Mouse (Mus musculus): ENCODE measurements around the gene Gm42517.
A peak's percentile ranks its signal among the peaks of the same experiment; 100 is the strongest.

Gm42517 gene

DNA sequence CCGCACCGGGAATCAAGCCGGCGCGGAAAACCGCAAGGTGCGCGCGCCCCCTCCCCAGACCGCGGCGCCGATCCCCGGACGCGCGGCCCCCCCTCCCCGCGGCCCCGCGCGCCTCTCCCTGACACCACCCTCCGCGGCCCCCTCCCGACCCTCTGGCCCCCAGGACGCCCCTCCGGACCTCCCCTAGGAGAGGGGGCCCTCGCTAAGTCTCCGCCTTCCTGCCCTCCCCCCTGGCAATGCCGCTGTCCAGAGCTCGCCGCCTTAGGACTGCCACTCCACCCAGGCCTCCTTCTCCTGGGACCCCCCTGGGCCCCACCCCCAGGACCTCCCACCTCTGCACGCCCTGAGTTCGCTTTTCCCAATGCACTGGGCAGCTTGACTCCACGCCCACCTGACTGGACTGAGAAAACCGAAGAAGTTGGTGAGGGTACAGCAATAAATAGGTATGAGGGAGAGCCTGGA, at the start of gene Gm42517:
Gm42517 (minus strand) TSS at position 52 of the 462 bp plus-strand sequence.
- DNase-seq (ENCODE audit: low read depth, low spot score) = no peak

DNA sequence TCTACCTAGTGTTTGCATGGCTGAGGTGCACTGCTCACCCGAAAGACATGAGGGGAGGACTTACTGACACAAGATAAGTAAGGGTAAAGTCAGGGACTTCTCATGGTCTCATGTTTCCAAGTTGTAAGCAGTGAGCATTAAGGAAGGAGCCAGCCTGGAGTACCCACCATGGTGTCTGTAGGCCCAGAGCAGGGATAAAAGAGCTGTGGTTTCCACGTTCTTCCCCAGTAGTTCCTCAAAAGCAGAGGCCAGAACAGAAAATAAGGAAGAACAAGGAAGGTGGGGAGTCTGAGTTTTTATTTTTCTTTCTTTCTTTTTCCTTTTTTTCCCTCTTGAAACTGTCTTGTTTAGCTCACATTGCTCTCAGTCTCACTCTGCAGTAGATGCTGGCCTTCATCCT, 47.0 kb upstream of the Gm42517 start:
- DNase-seq (ENCODE audit: low read depth, low spot score) = no peak

DNA sequence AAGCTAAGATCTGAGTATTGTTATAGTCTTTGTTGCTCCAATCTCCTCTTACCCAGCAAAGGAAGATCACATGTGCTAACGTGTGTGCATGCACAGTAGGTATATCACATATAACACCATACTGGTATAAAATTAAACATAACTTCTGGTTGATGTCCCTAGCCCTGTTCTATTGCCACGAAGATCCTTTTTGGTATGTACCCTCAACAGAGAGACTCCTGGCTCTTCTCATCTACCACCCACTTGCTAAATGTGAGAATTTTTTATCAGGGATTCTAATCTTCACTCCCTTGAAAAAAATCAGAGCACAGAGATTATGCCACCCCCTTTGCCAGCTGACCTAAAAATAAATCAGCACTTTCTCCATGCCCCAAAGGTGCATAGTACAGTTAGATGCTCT, 39.3 kb upstream of the Gm42517 start:
- DNase-seq (ENCODE audit: low read depth, low spot score) = no peak

DNA sequence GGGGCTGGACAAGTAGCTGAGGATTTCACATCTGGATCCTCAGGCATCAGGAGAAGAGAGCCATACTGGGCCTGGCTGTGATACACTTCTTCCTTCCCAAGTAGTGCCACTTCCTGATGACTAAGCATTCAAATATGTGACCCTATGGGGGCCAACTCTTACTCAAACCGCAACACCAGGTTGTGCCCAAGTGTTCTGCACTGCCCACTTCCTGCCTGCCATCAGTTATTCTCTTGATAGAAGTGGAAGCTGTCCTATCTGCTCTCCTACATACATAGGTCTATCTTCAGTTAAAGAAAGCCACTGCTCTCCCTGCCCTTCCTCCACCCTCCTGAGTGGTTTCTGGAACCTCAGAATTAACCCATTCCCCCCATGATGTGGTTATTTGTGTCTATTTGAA, 37.7 kb upstream of the Gm42517 start:
- peak; percentile 12 for DNase-seq (ENCODE audit: low read depth, low spot score)

DNA sequence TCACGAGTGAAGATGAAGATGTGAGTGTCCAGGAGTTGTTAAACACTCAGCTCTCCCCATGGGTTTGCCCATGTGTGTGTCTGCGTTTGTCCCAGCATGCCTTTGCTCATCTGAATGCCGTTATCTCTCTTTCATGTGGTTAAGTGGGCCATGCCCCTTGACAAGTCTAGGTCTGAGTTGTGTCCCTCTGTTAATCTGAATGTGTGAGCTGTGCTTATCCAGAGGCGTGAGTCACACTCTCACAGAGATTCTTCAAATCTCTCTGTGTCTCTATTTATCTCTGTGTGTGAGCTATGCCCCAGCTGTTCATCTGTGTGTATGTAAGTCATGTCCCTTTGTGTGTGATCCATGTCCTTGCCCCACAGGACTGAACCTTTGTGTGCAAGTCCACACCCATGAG, 35.7 kb upstream of the Gm42517 start:
- DNase-seq (ENCODE audit: low read depth, low spot score) = no peak

DNA sequence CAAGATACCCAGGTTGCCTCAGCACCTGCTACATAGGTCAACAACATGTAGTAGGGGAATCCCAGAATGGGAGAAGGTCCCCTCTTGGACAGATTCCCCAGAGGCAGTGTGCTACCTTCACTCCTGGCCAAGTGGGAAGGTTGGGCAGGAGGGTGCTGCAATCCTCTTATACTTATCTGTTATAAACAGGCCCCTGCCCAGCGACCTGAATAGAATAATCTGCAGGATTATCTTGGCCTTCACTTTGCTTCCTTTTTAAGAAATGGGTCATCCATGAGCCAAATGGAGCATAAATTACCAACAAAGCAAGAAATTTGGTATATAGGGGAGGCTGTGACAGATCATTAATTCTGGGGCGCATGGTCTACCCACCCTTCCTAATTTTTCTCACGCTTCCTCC, 22.0 kb upstream of the Gm42517 start:
- DNase-seq (ENCODE audit: low read depth, low spot score) = no peak

DNA sequence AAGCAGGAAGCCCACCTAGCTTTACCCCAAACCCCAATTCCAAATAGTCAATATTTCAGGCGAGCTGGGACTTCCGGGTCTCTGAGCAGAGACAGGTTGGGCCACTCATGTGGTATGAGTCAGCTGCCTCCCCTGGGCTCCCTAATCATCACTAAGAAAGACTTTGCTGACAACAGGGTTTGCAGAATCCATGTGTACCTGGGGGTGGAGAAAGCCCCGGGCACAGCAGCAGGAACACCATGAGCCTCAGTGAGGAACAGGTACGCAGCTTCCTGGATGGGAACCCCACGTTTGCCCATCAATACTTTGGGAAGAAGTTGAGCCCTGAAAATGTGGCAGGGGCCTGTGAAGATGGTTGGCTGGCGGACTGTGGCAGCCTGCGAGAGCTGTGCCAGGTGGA, 20.5 kb upstream of the Gm42517 start, which contains the start of gene Pde6b:
Pde6b (plus strand) TSS at position 191 of the 400 bp plus-strand sequence.
- no peak for DNase-seq (ENCODE audit: low read depth, low spot score)

DNA sequence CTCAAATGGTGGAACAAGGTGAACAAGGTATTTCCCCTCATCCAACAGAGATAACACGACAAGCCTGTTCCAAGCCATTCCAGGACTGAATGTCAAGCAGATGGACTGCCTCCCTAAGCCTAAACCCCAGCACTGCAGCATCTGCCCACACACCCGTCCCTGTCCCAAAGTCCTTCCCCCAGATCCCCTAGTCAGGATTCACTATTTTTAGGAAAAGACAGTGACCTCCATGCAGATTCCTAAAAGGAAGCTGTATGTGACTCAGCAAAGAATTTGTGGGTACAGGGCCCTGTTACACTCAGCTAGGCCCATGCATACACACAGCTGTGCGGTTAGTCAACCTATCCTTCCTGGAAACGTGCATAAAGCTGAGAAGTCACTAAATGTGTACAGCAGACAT, 18.7 kb upstream of the Gm42517 start:
- DNase-seq (ENCODE audit: low read depth, low spot score) = no peak

DNA sequence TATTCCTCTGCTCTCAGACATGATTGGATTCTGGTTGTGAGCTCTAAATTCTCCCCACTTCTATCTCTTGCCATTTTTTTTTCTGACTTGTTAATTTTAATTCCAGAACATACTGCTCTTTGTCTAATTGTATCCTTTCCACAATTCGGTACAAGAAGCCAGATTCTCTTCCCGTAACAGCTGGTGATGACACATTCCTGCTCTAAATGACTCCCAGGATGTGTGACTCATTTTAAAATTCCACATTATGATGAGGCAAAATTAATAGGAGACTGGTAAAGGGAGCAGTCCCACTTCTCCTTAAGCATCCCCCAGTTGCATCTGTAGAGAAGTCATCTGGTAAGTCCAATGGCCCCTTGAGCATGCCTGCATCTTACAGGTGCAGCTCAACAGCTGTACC, 17.9 kb upstream of the Gm42517 start:
- DNase-seq (ENCODE audit: low read depth, low spot score) = no peak

DNA sequence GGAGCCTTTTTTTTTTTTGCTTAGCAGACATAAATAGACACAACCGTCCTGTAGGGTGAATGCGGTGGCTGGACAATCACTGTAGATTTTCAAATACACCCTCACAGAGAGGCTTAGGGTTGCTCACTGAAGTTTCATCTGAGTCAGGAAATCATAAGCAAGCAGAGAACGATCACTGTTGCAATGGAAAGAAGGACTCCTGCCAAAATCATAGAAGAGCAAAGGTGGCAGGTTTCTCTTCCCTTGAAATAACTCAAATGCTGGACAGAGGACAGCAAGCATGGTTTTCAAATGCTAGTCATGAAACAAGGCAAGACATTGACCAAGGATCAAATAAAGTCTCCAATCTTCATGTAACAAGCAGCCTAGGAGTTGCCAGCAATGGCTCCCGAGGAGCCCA, 10.6 kb upstream of the Gm42517 start:
- DNase-seq (ENCODE audit: low read depth, low spot score) = no peak

DNA sequence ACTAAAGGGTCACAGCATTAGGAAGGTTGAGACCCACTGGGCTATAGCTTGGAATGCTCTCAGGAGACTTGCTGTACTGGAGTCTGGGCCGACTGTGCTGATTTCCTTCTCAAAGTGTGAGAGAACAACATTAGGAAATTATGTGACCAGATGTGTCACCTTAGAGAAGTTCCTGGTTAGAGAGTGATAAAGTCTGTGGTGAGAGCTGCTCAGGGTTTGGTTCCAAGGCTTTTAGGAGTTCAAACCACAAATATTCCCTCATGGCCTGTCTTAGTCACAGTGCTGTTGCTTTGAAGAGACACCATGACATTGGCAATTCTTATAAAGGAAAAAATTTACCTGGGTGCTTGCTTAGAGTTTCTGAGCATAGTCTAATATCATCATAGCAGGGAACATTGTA, 8.3 kb upstream of the Gm42517 start:
- DNase-seq (ENCODE audit: low read depth, low spot score) = no peak

DNA sequence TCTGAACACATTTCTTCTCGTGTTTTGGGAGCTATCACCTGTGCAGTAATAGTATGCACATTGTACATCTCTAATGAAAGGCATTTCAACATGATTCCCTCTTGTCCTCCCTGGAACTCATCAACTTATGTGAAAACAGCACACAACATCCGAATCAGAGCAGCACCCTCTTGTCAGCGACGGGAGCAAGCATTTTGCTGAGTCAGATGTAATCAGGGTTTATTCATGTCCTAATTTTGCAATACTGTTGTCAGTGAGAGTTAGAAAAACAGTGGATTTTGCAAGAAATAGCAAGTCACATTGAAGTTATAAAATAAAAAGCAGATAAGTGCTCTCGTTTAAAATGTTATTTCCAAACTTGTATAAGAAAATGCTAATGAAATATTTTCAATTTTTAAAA, 6.4 kb upstream of the Gm42517 start:
- DNase-seq (ENCODE audit: low read depth, low spot score) = no peak

DNA sequence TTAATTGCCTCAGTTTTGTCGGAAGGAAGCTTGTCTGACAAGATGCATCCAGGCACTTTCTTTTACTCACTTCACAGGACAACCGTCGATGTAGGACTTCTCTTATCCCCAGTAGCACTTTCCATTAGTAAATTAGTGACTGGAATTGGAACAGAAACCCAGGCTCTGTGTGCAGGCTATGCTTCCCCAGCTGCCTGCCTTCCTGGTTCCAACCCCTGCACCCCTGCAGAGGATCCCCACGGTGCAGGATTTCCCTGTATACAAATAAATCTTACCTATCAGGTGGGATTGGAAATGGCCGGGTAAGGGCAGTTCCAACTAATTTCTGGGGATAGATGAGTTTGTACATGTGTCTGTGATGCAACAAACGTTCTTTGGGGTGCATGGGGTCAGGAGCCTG, 2.2 kb upstream of the Gm42517 start:
- no peak for DNase-seq (ENCODE audit: low read depth, low spot score)

DNA sequence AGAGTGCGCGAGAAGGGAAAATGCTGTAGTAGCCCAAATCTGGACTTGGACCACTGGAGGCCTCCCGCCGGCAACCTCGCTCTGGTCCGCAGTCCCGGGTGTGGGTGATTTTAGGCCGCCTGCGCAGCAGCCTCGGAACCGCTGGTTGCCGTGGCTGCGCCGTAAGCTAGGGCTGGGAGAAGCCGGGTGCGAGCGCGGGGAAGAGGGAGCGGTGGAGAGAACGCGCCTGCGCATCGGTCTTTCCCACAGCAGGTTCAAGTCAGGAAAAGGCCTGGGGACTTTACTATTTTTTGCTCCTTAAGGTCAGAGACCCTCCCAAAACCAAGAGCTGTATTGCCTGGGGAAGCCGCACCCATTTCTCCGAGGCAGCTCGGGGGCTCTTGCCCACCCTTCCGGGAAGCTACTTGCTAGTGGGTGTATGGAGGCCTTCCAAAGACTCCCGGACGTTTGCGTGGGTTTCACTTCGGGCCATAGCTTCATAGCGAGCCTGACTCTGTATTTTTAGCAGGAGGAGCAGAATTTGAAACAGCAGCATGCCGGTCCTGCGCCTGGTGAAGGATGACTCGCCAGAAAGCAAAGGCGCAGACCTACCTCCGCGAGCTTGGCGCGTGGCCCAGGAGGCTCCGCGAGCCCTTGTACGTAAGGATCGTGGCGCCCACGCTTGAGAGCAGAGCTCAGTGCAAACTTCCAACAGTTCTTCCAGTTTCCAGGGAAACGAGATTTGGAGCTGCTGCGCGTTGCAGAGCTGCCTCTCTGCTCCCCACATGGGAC, 1.3 kb upstream of the Gm42517 start:
- no peak for DNase-seq (ENCODE audit: low read depth, low spot score)

DNA sequence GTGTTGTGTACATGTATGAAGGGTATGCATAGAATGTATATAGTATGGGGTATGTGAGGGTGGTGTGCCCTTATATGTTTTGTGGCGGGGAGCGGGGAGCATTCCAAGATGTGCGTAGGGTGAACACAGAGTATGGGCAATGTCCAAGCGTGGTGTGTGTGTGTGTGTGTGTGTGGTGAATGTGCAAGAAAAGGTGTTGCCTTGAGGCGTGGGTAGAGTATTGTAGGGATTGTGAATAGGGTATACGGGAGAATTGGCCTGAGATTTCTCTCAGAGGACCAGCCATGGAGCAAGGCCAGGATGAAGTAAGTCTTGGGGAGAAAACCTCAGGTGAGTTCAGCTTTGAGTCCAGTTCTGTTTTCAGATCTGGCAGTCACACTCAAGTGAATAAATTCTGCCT, 724 bp upstream of the Gm42517 start:
- no peak for DNase-seq (ENCODE audit: low read depth, low spot score)

DNA sequence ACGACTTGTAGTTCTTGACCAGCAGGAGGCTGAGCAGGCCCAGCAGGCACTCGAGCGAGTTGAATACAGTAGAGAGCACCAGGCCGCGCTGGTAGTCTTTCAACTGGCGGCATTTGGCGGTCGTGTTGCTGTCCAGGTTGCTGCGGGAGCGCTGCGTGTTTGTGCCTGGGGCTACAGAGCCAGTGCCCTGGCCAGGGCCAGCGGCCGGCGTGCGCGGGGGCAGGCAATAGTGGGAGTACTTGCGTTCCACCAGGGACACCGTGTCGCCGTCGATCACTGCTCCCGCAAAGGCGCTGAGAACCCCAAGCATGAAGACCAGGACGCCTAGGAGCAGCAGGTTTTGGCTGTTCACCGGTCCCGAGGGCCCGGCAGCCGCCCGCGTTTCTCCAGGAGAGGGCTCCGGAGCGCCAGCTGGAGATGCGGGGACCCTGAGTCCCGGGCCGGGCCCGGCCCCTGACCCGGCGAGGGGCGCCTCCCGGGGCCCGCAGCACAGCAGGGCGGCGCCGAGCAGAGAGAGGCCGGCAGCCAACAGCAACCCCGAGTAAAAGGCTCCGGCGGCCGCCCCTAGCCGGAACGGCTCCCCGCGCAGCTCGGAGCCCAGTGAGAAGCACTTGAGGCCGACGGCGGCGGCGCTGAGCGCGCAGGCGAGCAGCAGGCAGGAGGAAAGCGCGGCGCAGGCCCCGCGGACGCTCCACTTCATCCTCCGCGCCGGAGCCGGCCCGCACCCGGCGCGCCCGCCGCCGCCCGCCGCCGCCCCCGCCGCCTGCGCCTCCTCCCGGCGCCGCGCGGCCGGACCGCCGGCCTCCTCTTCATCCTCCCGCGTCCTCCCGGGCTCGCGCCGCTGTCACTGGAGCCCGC, 509 bp downstream of the Gm42517 start:
- DNase-seq (ENCODE audit: low read depth, low spot score) = no peak

DNA sequence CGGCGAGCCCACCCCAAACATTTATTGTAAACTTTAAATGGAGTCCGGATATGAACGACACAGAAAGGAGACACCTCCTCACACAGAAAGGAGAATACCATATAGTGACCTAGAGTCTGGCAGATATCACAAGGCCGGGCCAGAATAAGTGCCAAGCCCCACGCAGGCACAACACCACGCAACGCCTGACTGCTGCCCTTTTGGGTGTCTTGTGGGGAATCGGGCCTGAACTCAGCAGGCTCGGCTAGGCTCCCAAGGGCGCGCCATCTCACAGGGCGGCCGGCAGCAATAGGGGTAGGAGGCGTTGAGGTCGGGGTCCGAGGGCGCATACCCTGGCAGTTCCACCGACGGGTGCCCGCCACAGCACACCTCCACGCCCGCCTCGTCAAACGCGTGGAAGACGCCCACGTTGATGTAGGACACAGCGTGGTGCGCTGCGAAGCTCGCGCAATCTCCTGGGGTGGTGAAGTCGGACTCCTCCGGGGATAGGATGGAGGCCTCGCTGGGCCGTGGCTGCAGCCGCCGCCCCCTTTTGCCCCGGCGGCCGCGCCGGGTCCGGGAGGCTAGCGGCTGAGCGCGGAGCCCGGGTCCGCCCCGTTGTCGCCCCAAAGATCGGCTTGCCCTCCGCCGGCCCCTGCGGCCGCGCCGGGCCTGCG, 1.3 kb downstream of the Gm42517 start:
- DNase-seq (ENCODE audit: low read depth, low spot score) = no peak

DNA sequence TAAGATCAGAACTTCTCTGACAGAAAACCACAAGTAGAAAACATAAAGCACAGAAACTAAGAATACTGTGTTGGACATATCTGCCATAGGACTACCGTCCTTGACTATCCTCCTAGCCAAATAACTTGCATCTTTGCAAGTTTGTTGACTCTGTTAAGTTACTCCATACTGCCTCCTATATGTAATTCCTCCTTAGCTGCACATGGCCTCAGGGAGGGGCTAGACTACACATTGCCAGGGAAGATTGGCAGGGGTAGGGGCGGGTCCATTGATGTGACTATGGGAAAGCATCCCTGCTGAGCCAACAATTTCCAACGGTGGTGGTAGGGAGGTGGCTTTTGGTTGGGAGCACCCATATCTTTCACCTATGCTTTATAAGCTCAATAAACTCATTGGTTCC, 5.4 kb downstream of the Gm42517 start:
- DNase-seq (ENCODE audit: low read depth, low spot score) = no peak

DNA sequence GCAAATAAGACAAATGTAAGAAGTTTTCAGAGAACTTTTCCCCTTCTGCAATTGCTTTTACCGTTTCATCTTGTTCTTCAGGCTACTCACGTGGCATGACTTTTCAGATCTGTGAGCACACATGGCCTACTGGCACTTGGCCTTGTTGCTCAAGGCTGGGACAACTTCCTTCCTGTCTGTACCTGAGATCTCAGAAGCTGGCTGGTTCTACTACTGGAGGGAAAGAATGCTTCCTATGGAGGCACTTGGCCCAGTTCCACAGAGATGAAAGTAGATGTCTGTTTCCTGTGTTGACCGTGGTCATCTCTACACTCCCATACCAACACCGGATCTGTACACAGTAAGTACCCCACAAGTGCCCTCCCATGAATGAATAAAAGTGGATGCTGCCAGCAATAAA, 7.5 kb downstream of the Gm42517 start:
- no peak for DNase-seq (ENCODE audit: low read depth, low spot score)

DNA sequence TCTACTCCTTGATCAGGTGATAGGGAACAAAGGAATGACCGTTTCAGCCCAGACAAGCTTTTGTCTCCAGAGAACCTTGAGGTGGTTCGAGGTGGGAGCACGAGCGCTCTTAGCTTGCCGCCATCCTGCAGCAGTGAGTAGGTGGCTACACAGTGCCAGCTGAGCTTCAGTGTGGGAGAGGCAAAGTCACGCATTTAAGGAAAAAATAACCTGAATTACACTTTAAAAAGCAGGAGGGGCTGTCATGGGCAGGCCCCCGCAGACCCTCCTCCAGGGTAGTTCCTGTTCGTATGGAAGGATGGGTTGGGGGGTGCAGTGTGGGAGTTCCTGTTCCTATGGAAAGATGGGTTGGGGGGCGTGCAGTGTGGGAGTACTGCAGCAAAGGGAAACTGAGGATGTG, 8.2 kb downstream of the Gm42517 start:
- DNase-seq (ENCODE audit: low read depth, low spot score) = no peak

DNA sequence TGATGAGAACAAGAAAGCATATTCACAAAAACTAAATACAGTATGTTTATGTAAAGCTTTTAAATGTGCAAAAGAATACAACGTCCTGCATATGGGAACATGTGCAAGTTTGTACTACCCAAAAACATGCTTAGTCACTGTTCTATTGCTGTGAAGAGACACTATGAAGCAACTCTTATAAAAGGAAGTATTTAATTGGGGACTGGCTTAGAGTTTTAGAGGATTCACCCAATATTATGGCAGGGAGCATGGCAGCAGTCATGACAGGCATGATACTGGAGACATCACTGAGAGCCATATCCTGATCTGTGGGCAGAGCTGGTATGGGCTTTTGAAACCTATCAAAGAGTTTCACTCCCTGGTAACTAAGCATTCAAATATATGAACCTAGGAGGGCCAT, 9.9 kb downstream of the Gm42517 start:
- DNase-seq (ENCODE audit: low read depth, low spot score) = no peak

DNA sequence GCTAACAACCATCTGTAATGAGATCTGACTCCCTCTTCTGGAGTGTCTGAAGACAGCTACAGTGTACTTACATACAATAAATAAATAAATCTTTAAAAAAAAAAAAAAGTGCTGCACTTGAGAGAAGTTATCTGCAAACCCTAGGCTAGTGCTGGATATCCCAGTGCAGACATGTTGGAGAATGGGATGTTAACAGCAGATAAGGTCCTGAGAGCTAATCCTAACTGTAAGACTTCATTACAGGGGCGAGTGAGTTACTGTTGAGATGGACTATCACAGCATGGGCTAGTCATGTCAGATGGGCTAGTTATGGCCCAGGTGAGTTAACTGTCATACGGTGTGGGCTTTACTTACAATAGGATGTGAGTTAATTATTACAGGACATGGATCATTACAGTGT, 13.7 kb downstream of the Gm42517 start:
- DNase-seq (ENCODE audit: low read depth, low spot score) = no peak

Measured in A20 (cell line).